Mouse (Mus musculus) right cerebral cortex, postnatal 10 days (tissue): ENCODE results near the gene Mettl7b.
A peak's percentile ranks its signal among the peaks of the same experiment; 100 is the strongest.

Experiments
- DNase-seq, 2 experiments: peaks; one replicate each; pipeline ENCODE4 v3.0.0; 2021; ENCODE audit warnings: low spot score in 2 of 2

The Mettl7b gene

DNA sequence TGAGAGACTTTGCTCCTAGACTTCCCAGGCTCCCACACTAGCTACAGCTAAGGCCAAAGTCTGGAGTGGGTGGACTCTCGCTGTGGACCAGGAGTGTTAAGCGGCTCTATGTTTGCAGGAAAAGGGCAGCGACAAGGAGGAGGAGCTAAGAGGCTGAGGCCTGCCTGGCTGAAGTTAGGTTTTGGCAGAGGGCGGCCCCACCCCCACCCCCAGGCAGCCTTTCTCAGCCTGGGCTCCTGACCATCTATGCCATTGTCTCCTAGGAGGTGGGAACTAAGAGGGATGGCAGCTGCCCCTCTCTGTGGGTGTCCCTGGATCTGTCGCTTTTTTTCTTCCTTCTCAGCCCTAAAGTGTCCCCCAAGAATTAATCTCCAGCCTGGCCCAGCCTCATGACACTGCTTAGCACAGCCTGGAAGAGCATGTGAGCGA is 41.6 kb downstream of the Mettl7b start:
- peak; percentile 44 to 58 for DNase-seq

DNA sequence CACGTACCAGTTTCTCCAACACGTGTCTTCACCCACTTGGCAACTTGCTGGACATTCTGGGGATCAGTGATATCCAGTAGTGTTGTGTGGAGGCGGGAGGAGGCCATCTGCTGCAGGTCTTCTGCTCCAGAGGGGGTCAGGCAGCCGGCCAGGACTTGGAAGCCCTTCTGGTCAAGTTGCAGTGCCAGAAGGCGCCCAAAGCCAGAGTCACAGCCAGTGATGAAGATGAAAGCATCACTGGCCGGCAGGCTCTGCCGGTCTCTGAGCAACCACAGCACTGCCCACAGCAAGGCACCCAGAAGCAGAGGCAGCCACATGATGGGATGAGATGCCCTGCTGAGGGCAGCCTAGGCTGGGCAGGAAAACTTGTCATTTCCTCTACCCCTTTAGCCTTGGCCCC is 42.5 kb downstream of the Mettl7b start:
- DNase-seq, result peak; percentile 75 to 78

DNA sequence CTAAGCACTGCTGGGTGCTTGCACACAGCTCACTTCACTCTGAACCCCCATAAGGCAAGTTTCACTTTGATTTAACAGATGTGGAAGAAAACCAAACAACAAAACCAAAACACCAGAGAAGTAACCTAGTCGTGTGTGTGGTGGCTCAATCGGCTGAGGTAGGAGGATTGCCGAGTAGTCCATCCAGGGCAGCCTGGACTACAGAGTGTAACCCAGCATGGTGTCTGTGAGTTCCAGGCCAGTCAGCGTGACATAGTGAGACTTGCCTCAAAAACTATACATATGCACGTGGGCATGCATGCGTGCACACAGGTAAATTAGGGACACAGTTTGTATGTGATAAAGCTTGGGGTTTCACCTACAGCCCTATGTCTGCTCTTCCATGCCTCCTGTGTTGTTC is 43.4 kb downstream of the Mettl7b start:
- DNase-seq, result no peak

DNA sequence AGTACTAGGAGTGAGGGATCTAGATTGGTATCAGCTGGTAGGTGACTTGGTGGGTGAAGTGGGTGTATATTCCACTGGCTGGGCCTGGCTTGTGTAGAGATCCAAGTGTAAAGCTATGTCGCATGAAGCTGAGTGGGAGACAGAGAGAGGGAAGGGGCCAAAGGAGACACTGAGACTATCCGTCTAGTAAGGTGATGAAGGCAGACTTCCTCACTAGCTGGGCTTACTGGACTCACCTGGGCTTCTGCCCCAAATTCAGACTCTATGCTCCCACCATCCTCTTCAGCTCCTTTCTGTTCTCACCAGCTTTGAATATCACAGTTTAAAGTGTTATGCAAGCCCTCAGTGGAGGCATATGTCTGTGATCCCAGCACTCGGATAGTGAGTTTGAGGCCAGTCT is 44.1 kb downstream of the Mettl7b start:
- DNase-seq, result no peak

DNA sequence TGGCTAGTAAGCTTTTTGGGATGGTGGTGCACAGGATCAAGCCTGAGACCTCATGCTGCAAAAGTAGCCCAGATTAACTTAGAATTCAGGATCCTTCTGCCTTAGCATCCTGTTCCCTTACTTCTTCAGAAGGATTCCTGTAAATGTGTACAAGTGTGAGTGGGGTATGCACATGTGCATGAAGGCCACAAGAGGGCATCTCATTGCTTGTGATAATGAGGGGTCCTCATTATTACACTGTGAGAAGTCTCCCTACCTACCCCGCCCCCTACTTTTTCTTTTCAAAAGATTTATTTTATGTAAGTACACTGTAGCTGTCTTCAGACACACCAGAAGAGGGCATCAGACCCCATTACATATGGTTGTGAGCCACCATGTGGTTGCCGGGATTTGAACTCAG is 45.2 kb downstream of the Mettl7b start:
- no peak for DNase-seq

DNA sequence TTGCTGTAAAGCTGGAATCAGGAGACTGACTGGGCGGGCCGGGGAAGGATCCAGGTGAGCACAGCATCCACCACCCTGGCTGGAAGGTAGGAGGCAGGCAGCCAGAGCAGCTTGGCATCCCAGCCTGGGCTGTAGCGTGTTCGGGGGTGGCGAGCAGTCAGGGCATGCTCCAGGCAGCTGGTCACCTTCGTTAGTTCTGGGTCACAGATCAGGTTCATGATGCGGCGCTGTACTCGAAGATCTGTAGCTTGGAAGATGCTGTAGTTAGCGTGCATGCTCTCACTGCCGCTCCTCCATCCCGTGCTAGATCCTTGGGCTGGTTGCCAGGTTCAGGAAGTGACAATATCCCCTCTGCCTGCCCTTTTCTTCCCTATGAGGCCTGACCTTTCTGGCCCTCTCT is 47.1 kb downstream of the Mettl7b start:
- peak; percentile 40 for DNase-seq

DNA sequence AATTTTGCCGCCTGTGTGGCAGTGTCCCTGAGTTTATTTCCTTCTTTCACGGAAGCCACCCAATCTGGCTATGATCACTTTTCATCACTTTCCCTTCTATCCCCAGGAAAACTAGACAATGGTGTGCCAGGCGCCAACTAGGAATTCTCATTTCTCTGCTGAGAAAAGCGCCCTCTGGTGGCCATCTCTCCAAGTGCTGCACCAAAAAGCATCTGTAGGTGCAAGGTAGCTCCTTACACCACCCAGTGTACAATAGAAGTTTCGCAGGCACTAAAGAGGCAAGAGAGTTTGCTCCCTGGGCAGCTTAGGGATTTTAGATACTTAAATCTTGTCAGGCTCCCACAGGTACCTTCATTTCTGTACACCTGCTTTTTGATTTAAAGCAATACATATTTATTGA is 47.6 kb downstream of the Mettl7b start:
- peak; percentile 90 to 92 for DNase-seq

DNA sequence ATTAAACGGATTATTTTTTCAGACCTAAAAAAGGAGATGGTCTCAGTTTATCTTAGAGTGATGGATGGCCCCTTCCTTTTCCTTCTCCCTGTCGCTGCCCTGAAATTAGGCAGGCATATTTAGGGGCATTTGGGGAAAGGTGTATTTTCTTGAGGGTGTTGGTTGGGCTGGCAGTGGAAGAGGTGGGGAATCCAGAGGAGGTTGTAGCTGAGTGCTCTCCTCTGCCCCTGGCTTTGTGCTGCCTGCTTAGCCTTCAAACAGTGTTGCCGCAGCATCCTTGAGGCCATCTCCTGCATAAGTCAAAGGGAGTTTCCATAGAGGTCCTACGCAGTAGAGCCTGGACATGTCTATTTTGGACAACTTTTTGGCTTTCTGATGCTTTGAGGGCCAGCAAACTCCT is 48.0 kb downstream of the Mettl7b start:
- DNase-seq, result no peak

DNA sequence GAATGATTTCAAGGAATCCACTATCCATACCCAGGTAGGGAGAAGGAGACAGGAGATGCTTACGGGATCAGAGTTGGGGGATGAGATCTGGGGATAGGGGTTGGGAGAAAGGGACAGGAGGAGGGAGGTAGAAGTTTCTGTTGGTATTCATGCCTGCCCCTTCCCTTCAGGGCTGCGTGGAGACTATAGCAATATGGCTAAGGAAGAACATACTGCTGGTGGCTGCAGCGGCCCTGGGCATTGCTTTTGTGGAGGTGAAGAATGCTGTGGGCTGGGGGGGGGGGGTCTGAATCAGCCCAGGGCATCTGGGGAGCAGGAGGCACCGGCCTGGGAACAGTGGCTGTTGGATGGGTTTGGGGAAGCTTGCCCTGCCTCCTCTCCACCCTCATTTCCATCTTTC is 48.5 kb downstream of the Mettl7b start:
- DNase-seq, result no peak

DNA sequence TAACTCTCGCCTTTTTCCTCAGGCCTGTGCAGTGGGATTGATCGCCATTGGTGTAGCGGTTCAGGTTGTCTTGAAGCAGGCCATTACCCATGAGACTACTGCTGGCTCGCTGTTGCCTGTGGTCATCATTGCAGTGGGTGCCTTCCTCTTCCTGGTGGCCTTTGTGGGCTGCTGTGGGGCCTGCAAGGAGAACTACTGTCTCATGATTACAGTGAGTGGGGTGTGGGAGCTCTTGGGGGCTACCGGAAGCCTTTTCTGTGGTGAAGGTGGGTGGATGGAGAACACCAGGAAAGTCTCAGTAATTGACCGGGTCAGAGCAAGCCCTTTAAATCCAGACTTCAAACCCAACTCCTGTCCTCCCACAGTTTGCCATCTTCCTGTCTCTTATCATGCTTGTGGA is 49.4 kb downstream of the Mettl7b start:
- DNase-seq, result no peak

DNA sequence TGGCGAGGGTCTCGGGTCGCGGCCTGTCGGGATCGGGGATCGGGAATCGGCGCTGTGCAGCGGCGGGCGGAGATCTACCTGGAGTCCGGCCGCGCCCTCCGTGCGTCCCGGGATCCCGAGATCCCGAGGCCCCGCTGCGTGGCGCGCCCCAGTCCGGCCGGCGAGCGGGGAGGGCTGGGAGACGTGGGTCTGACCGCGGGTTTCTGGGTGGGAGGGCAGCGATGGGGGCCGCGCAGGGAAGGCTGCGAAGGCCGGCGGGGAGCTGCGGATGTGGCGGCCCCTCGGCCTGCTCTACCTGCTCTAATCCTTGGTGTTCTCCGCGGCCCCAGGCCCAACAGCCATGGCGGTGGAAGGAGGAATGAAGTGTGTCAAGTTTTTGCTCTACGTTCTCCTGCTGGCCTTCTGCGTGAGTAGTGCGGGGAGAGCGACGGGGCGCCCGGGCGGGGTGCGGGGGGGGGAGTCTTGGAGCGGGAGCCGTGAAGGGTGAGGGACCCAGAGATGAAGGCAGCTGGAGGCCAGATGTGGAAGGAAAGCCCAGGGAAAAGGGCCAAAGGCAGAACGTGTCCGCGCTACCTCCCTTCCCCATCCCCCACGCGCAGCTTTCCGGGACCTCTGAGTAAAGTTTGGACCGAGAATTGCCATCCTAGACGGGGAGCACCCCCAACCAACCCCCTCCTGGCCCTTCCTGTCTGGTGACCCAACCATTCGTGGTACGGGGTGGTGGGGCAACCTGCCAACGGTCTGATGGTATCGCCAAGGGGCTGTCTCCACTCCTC is 50.5 kb downstream of the Mettl7b start:
- DNase-seq, result peak; percentile 78 to 83

DNA sequence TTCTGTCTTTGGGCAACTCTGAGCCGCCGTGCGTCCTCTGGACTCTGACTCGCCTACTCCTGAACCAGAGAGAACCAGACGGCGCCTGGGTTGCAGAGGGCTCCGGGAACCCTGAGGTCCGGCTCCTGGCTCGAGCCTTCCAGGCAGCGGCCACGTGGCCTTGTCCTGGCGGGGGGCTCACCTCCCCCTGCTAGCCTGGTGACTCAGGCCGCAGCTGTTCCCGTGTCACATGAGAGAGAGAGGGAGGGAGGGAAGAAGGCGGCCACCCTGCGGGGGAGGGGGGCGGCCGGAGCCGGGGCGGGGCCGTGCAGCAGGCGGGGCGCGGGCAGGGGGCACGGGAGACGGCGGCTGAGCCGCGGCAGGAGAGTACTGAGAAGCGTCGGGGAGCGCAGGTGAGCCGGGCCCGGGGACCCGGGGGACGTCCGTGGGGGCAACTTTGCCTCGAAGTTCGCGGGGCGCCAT is 51.2 kb downstream of the Mettl7b start:
- peak; percentile 79 to 85 for DNase-seq

DNA sequence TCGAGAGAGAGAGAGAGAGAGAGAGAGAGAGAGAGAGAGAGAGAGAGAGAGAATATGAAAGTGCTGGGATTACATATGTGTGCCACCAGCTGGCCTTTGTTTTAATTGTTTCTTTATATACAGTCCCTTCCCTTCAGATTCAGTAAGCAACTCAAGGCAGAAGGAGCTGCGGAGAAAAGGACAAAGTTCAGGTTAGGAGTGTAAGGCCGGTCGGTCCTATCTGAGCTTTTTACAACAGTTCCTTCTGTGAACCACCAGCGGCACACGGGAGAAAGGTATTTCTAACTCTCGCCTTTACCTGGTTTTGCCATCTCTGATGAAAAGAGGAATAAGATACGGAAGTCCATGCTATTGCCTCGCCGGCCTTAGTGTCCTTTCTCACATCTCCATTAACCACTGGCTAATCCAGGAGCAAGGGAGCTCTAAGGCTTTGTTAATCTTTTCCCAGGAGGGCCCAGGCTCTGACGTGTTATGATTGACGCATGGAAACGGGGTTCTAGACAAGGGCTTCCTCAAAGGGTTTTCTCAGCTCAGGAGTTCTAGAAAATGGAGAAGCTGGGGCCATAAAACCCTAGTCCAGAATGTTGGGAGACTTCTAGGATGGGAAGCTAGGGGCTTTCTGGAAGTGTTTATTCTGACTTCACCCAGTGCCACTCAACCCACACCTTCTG is 51.9 kb downstream of the Mettl7b start:
- no peak for DNase-seq
